Mouse (Mus musculus) activated CD4-positive, CD25-positive, alpha-beta regulatory T cell, adult 9 weeks (primary cell): ENCODE results near the gene Ufsp1. TPM values are rescaled to one million over a fixed set of nuclear protein-coding genes. Genes with fewer than 3 reads are reported as not detected.

Experiments used
- polyA plus RNA-seq: library from polyadenylated mRNA; unstranded; fragments of 100-300 nt; shearing (Covaris generic); gene quantifications from one replicate; pipeline ENCODE4 v1.2.1, GENCODE M21; 2017

The Ufsp1 gene
- polyA plus RNA-seq: 2.5 TPM

DNA sequence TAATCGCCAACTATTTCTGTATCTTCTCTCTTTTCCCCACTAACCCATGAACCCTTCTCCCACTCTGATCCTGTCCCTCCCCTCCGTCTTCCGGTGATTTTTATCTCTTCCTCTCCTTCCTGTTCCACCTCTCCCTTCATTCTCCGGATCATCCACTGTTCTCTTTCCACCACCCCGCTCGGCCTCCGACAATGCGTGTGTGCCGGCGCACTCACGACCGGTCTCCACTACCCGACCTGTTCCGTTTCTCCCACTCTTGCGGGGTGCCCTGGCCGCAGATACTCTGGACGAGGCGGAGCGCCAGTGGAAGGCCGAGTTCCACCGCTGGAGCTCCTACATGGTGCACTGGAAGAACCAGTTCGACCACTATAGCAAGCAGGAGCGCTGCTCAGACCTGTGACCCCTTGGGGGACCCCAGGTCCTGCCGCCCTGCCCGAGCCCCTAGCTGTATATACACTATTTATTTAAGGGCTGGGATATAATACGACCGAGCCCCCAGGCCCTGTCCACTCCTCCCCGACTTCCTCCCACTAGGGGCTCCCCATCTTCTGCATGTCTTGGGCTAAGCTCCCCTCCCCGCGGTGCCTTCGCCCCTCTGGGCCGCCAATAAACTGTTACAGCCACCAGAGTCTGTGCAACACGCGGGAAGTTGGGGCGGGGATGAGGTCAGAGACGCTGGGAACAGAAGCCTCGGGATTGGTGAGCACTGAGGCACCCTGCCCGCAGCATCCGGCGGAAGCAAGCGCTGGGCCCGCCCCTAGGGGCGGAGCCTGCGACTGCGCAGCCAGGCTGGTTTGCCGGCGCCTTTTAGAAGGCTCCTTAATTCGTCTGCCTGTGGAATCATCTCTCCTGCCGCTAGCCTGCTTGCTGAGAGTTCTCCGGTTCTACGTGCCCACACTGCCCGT is at the start of gene Ufsp1:
Gene Ufsp1 (plus strand): TSS at position 791 of the 905 bp plus-strand sequence.

GRCm38 (mm10) chr5:137287032-137287952 is 7.1 kb upstream of the Ufsp1 start, which contains the start of gene Ache:
Gene Ache, plus strand, starts transcription at chr5:137287519.

GRCm38 (mm10) chr5:137307071-137307912 is 12.9 kb downstream of the Ufsp1 start, which contains the start of gene Srrt:
Gene Srrt, minus strand, starts transcription at chr5:137307674.

GRCm38 (mm10) chr5:137314193-137315083 is 20.0 kb downstream of the Ufsp1 start, which contains the start of gene Trip6:
Gene Trip6, minus strand, starts transcription at chr5:137314404.

GRCm38 (mm10) chr5:137333512-137334174 is 39.2 kb downstream of the Ufsp1 start, which contains the start of gene Slc12a9:
Gene Slc12a9, minus strand, starts transcription at chr5:137333597.

Other genes starting within 250 kb of the Ufsp1 start
- gene Ap1s1, start 248.5 kb upstream of the Ufsp1 start, polyA plus RNA-seq: 100 TPM
- gene Serpine1, start 222.4 kb upstream of the Ufsp1 start, polyA plus RNA-seq: not detected
- gene Trim56, start 178.4 kb upstream of the Ufsp1 start, polyA plus RNA-seq: 23.0 TPM
- gene Muc3, start 145.3 kb upstream of the Ufsp1 start, polyA plus RNA-seq: not detected
- 1.8 TPM for gene Muc3a, start 82.2 kb upstream of the Ufsp1 start, polyA plus RNA-seq
- 0.33 TPM for gene Ache, start 7.1 kb upstream of the Ufsp1 start, polyA plus RNA-seq
- gene Srrt, start 13.0 kb downstream of the Ufsp1 start, polyA plus RNA-seq: 112 TPM
- gene Trip6, start 19.8 kb downstream of the Ufsp1 start, polyA plus RNA-seq: 7.7 TPM
- 28.4 TPM for gene Slc12a9, start 39.0 kb downstream of the Ufsp1 start, polyA plus RNA-seq
- gene Ephb4, start 55.5 kb downstream of the Ufsp1 start, polyA plus RNA-seq: not detected
- gene Zan, start 182.4 kb downstream of the Ufsp1 start, polyA plus RNA-seq: 0.26 TPM
- 52.7 TPM for gene Pop7, start 207.9 kb downstream of the Ufsp1 start, polyA plus RNA-seq
- gene Gigyf1, start 223.9 kb downstream of the Ufsp1 start, polyA plus RNA-seq: 3.3 TPM
- gene Epo, start 238.6 kb downstream of the Ufsp1 start, polyA plus RNA-seq: not detected
- 216 TPM for gene Gnb2, start 238.9 kb downstream of the Ufsp1 start, polyA plus RNA-seq